Comparison of ENCODE assay signal across 17 mouse cellular contexts in the genomic region with DNA sequence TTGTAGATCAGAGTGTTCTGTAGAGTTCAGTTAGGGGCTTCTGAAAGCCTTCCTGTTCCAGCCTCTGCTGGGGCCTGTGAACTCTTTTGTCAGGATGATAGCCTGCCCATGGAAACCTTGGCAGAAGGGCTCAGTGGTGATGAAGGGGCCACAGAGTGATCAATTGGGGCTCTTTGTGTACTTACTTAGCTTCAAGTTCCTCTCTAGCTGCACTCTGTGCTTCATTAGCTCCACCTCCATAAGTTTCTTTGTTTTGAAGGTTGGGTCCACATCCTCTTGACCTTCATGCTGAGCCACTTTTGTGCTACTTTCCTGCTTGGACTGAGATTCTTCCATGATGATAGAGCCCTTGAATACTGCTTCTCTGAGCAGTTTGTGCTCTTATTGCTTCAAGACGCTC. TPM values are rescaled to one million over a fixed set of nuclear protein-coding genes. Genes with fewer than 3 reads are reported as not detected.
A peak's percentile ranks its signal among the peaks of the same experiment; 100 is the strongest.
DNase-seq lines count a peak whose midpoint lies in the region; TF ChIP-seq lines count a peak whose summit lies in the region.
"Had no signal": no experiment of that assay in that cellular context is flagged by ENCODE, and none has a peak within 500 bp of the region (broad histone marks: within the 10 kb centered on the region; RNA-seq: fewer than 3 reads in every experiment).

No protein-coding gene starts in this region.

- intact Hi-C loops in gastrocnemius, adult 2 months (cut with DNase I), result no loop called here
- intact Hi-C loops in heart, postnatal 25 days (cut with DNase I), result loop anchor here (10.0 kb wide), 1 partner anchor 117 kb away; no protein-coding TSS in a partner anchor

- no peak for TF ChIP-seq CTCF in gastrocnemius, adult 2 months (IDR thresholded peaks at IDR 0.05)
- no peak for TF ChIP-seq CTCF in layer of hippocampus, adult 2 months (conservative IDR thresholded peaks at IDR 0.05)

- H3K4me3 ChIP-seq in gastrocnemius, adult 2 months, result no peak overlapping the region
- no peak overlapping the region for H3K4me3 ChIP-seq in layer of hippocampus, adult 2 months
- H3K4me3 ChIP-seq: embryonic facial prominence, embryonic 10.5 days; forebrain, embryonic 13.5 days; hindbrain, embryonic 15.5 days had no signal

- peak overlapping the region; percentile 79 for H3K27ac ChIP-seq in gastrocnemius, adult 2 months
- peak overlapping the region; percentile 36; the same call in 1 of the 2 replicates for H3K27ac ChIP-seq in layer of hippocampus, adult 2 months
- H3K27ac ChIP-seq: embryonic facial prominence, embryonic 10.5 days; forebrain, embryonic 13.5 days; hindbrain, embryonic 15.5 days had no signal

- DNase-seq in gastrocnemius, adult 2 months, result no peak
- DNase-seq in gastrocnemius, postnatal 4 days (ENCODE audit: low spot score in 2 of 2), result no peak
- peak; percentile 14 to 33 for DNase-seq in heart, adult 9 months (ENCODE audit: low spot score in 2 of 2)
- DNase-seq in heart, postnatal 25 days (ENCODE audit: low spot score), result no peak
- DNase-seq in layer of hippocampus, adult 2 months (ENCODE audit: low spot score in 2 of 2), result no peak
- DNase-seq in layer of hippocampus, adult 8-10 months (ENCODE audit: low spot score in 2 of 2), result no peak
- DNase-seq in lung, postnatal 36 days, result peak; percentile 42
- DNase-seq: adrenal gland, adult 8-10 months; adrenal gland, postnatal 36 days; B cell, adult 2 months; cerebellum, adult 2 months; cerebellum, postnatal 10 days; forebrain, postnatal 0 days; gastrocnemius, postnatal 25 days had no signal

RNA-seq across cellular contexts. Expression of gene Nlrp1a, which starts 2.5 kb away (rescaled TPM):
- total RNA-seq in gastrocnemius, adult 2 months (2021), result under 1 TPM; 0.18 to 0.28 TPM
- total RNA-seq in gastrocnemius, postnatal 4 days (2021), result under 1 TPM; 0.36 to 0.59 TPM
- 1 to 10 TPM in 1 of 2 experiments, under 1 TPM in 1; 0.95 to 1.1 TPM for total RNA-seq in heart, postnatal 25 days (2021)
- total RNA-seq in layer of hippocampus, adult 2 months (2021), result under 1 TPM; 0.61 to 0.87 TPM
- 1 to 10 TPM in 2 of 4 experiments, under 1 TPM in 2; 0.60 to 1.1 (median 0.94) TPM for total RNA-seq in layer of hippocampus, adult 8-10 months (2022)
- total RNA-seq: forebrain, postnatal 0 days had no signal

Comparison
In these comparisons a context has a peak if more than half of its experiments do, and no peak if none do; other contexts are left out.
1. DNase-seq: peak in heart, adult 9 months (2 of 2) and lung, postnatal 36 days (single experiment); none in gastrocnemius, adult 2 months (single experiment), gastrocnemius, postnatal 4 days (0 of 2), heart, postnatal 25 days (single experiment), layer of hippocampus, adult 2 months (0 of 2) and layer of hippocampus, adult 8-10 months (0 of 2).